In the genomic region with DNA sequence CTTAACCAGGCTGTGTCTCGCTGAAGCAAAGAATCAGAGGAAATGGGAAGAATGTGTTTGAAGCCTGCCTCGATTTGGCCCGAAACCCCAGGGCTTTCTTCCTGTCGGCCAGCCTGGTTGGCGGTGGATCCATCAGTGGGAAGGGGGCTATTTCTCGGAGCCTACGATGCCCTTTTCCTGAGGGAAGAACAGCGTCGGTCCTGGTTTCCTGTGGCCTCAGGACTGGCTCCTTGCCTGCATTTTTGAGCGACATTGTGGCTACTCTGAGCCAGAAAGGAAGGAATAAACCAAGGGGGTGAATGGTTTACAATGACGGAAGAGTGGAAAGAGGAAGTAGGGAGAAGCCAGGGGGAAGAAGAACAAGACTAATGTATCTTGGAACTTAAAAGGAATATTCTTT, we compare ENCODE assay signal across 7 mouse cellular contexts. TPM values are rescaled to one million over a fixed set of nuclear protein-coding genes. Genes with fewer than 3 reads are reported as not detected.
DNase-seq lines count a peak whose midpoint lies in the region; ATAC-seq and TF ChIP-seq lines count a peak whose summit lies in the region.

No protein-coding gene starts in this region.

- H3K27me3 ChIP-seq in MEL (ENCODE audit: control insufficient read depth in 1 of 2, insufficient read depth in 2 of 2, low read length in 2 of 2), result peaks cover 0 to 4% of the 10 kb centered on the region in 2 experiments; a peak in 2 of 4 replicates
- no peaks in the 10 kb centered on the region for H3K27me3 ChIP-seq in heart, embryonic 15.5 days

- no peaks in the 10 kb centered on the region for H3K36me3 ChIP-seq in MEL (ENCODE audit: control insufficient read depth in 1 of 2, insufficient read depth in 2 of 2, low read length in 2 of 2)
- no peaks in the 10 kb centered on the region for H3K36me3 ChIP-seq in heart, embryonic 15.5 days

- DNase-seq in MEL (ENCODE audit: low read depth, low spot score), result peak; percentile 36
- peak; percentile 22 for DNase-seq in adrenal gland, postnatal 25 days
- peak; percentile 67 for DNase-seq in kidney, postnatal 14 days
- DNase-seq in layer of hippocampus, adult 8-10 months (ENCODE audit: low spot score in 2 of 2), result no peak
- no peak for DNase-seq in layer of hippocampus, postnatal 14 days (ENCODE audit: low spot score in 2 of 2)

- no peak for TF ChIP-seq EP300 in MEL (IDR thresholded peaks at IDR 0.05; ENCODE audit: low read depth in 1 of 2, low read length in 2 of 2)

- H3K9me3 ChIP-seq in MEL (replicated peaks; ENCODE audit: insufficient read depth, low read length), result no peaks in the 10 kb centered on the region
- H3K9me3 ChIP-seq in heart, embryonic 15.5 days (replicated peaks), result 0 out of 2 replicates have a peak, but pooled peaks cover 5% of the 10 kb centered on the region

- no peak overlapping the region for H3K27ac ChIP-seq in MEL (ENCODE audit: control insufficient read depth, low read depth, low read length)
- peak overlapping the region; percentile 66 for H3K27ac ChIP-seq in heart, embryonic 15.5 days

- ATAC-seq in heart, embryonic 15.5 days (replicated peaks; ENCODE audit: insufficient number of reproducible peaks, insufficient read depth, low FRiP score, low read depth), result peak; percentile 55; the same call in 1 of the 2 replicates
- ATAC-seq in megakaryocyte, adult 5-6 weeks (ENCODE audit: poor library complexity, severe bottlenecking), result peak; percentile 79

- H3K9ac ChIP-seq in MEL (ENCODE audit: control insufficient read depth, low read depth, low read length, poor library complexity, severe bottlenecking), result no peak overlapping the region
- no peak overlapping the region for H3K9ac ChIP-seq in heart, embryonic 15.5 days

- no peaks in the 10 kb centered on the region for H3K79me2 ChIP-seq in MEL (ENCODE audit: control insufficient read depth, insufficient read depth, low read length, poor library complexity)

- peak overlapping the region; percentile 50 for H3K4me2 ChIP-seq in heart, embryonic 15.5 days

- TF ChIP-seq RAD21 in MEL (IDR thresholded peaks at IDR 0.05; ENCODE audit: low read depth, low read length), result no peak

- H3K4me3 ChIP-seq in MEL (ENCODE audit: control insufficient read depth in 1 of 2, insufficient read depth in 1 of 2, low read depth in 2 of 2, low read length in 2 of 2), result no peak overlapping the region
- H3K4me3 ChIP-seq in heart, embryonic 15.5 days, result no peak overlapping the region

- no peak for TF ChIP-seq CTCF in MEL (IDR thresholded peaks at IDR 0.05 in 2 of 3, conservative IDR thresholded peaks at IDR 0.05 in 1 of 3; ENCODE audit: control insufficient read depth in 1 of 3, insufficient read depth in 1 of 3, low read depth in 2 of 3, low read length in 3 of 3, poor library complexity in 1 of 3, severe bottlenecking in 1 of 3)

- WGBS in heart, embryonic 15.5 days, result 43% methylated on average over 11 of the region's 11 CpGs

- H3K4me1 ChIP-seq in MEL (ENCODE audit: control insufficient read depth in 1 of 2, insufficient read depth in 2 of 2, low read length in 2 of 2), result no peaks in the 10 kb centered on the region
- peaks cover 8% of the 10 kb centered on the region; the same call in 1 of the 2 replicates for H3K4me1 ChIP-seq in heart, embryonic 15.5 days (replicated peaks)

- no peak for TF ChIP-seq POLR2A in MEL (IDR thresholded peaks at IDR 0.05; ENCODE audit: control insufficient read depth in 1 of 2, insufficient read depth in 1 of 2, low read depth in 1 of 2, low read length in 2 of 2, poor library complexity in 1 of 2)

TF ChIP-seq in MEL, 35 proteins besides CTCF, POLR2A, EP300 and RAD21:
- TF ChIP-seq USF1 (IDR thresholded peaks at IDR 0.05; ENCODE audit: low read depth, low read length) (no peak), MAX (IDR thresholded peaks at IDR 0.05; ENCODE audit: low read length) (no peak), POLR2AphosphoS5 (IDR thresholded peaks at IDR 0.05; ENCODE audit: borderline replicate concordance, low read depth, low read length) (no peak), MAZ (IDR thresholded peaks at IDR 0.05; ENCODE audit: low read depth, low read length) (no peak), CHD1 (IDR thresholded peaks at IDR 0.05; ENCODE audit: low read depth, low read length) (no peak), BHLHE40 (IDR thresholded peaks at IDR 0.05; ENCODE audit: borderline replicate concordance, low read depth, low read length) (no peak), ZC3H11A (IDR thresholded peaks at IDR 0.05; ENCODE audit: low read depth, low read length) (no peak), SIN3A (IDR thresholded peaks at IDR 0.05; ENCODE audit: low read length) (no peak), ZKSCAN1 (IDR thresholded peaks at IDR 0.05; ENCODE audit: low read depth, low read length) (no peak), MAFK (IDR thresholded peaks at IDR 0.05; ENCODE audit: borderline replicate concordance, low read depth, low read length) (no peak), SMC3 (IDR thresholded peaks at IDR 0.05; ENCODE audit: low read depth, low read length) (no peak), UBTF (IDR thresholded peaks at IDR 0.05; ENCODE audit: borderline replicate concordance, insufficient read depth, low read depth, low read length) (no peak)

RNA-seq across cellular contexts. Expression of gene Nmi, which starts 8.3 kb away (rescaled TPM):
- 9.6 and 14.1 TPM in 2 replicates for total RNA-seq in MEL (2012; rRNA removed)
- 10 to 100 TPM in 1 of 2 experiments, not detected in 1; 12.1 TPM for polyA plus RNA-seq in MEL (2012; ENCODE audit: insufficient read depth in 1 of 2, insufficient read length in 2 of 2, low read depth in 1 of 2, low replicate concordance in 2 of 2, missing spikeins in 1 of 2)
- total RNA-seq in adrenal gland, postnatal 25 days (2021), result 8.8 and 15.1 TPM in 2 replicates
- polyA plus RNA-seq in heart, embryonic 15.5 days (2015; fragmentation: Nextera tagmentation; extraction: Ambion mirVana), result 16.2 and 18.2 TPM in 2 replicates
- total RNA-seq in megakaryocyte, adult 5-6 weeks (2015), result 50.0 and 64.0 TPM in 2 replicates
- 86.5 and 104 TPM in 2 replicates for total RNA-seq in megakaryocyte, adult 5-6 weeks (2017)
- 1 to 10 TPM; 2.7 to 4.8 (median 4.1) TPM for total RNA-seq in layer of hippocampus, adult 8-10 months (2022)
- total RNA-seq in layer of hippocampus, postnatal 14 days (2021), result 1 to 10 TPM; 2.2 to 2.3 TPM

RNA-seq across cellular contexts. Expression of gene Rbm43, which starts 46.7 kb away (rescaled TPM):
- 35.4 and 37.9 TPM in 2 replicates for total RNA-seq in MEL (2012; rRNA removed)
- polyA plus RNA-seq in MEL (2012; ENCODE audit: insufficient read depth in 1 of 2, insufficient read length in 2 of 2, low read depth in 1 of 2, low replicate concordance in 2 of 2, missing spikeins in 1 of 2), result 100 to 1,000 TPM in 1 of 2 experiments, 10 to 100 TPM in 1; 64.3 to 321 TPM
- total RNA-seq in adrenal gland, postnatal 25 days (2021), result 16.8 and 18.0 TPM in 2 replicates
- 12.0 and 15.0 TPM in 2 replicates for polyA plus RNA-seq in heart, embryonic 15.5 days (2015; fragmentation: Nextera tagmentation; extraction: Ambion mirVana)
- total RNA-seq in megakaryocyte, adult 5-6 weeks (2015), result 56.6 and 63.6 TPM in 2 replicates
- 32.9 and 39.2 TPM in 2 replicates for total RNA-seq in megakaryocyte, adult 5-6 weeks (2017)
- 10 to 100 TPM; 17.6 to 24.4 (median 22.5) TPM for total RNA-seq in layer of hippocampus, adult 8-10 months (2022)
- total RNA-seq in layer of hippocampus, postnatal 14 days (2021), result 10 to 100 TPM; 21.7 to 21.8 TPM

RNA-seq across cellular contexts. Expression of gene Tnfaip6, which starts 56.2 kb away (rescaled TPM):
- total RNA-seq in MEL (2012; rRNA removed), result not detected in 2 replicates
- not detected for polyA plus RNA-seq in MEL (2012; ENCODE audit: insufficient read depth in 1 of 2, insufficient read length in 2 of 2, low read depth in 1 of 2, low replicate concordance in 2 of 2, missing spikeins in 1 of 2)
- not detected in 2 replicates for total RNA-seq in adrenal gland, postnatal 25 days (2021)
- polyA plus RNA-seq in heart, embryonic 15.5 days (2015; fragmentation: Nextera tagmentation; extraction: Ambion mirVana), result 3.7 and 4.3 TPM in 2 replicates
- total RNA-seq in megakaryocyte, adult 5-6 weeks (2015), result 0.56 and 0.93 TPM in 2 replicates
- 0.94 and 1.1 TPM in 2 replicates for total RNA-seq in megakaryocyte, adult 5-6 weeks (2017)
- total RNA-seq in layer of hippocampus, adult 8-10 months (2022), result 10 to 100 TPM in 2 of 4 experiments, 1 to 10 TPM in 2; 9.5 to 13.3 (median 10.1) TPM
- total RNA-seq in layer of hippocampus, postnatal 14 days (2021), result 1 to 10 TPM in 1 of 2 experiments, under 1 TPM in 1; 0.99 to 1.2 TPM

Comparison
In these comparisons a context has a peak if more than half of its experiments do, and no peak if none do; other contexts are left out.
1. DNase-seq: peak in MEL (single experiment), adrenal gland, postnatal 25 days (single experiment) and kidney, postnatal 14 days (single experiment); none in layer of hippocampus, adult 8-10 months (0 of 2) and layer of hippocampus, postnatal 14 days (0 of 2).